ENCODE assay signal across 24 mouse cellular contexts in the genomic region with DNA sequence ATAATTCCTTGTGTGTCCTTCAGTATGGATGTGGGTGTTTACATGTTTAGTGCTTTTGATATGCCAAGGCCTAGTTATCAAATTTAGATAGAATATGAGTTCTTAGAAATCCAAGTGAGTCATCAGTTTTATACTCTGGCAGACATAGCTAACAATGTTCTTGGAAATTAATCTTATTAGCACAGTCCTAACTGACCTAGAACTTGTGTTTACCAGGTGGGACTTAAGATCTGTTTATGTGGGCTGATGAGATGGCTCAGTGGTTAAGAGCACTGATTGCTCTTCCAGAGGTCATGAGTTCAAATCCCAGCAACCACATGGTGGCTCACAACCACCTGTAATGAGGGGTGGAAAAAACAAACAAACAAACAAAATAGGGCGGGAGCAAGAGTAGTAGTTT. TPM values are rescaled to one million over a fixed set of nuclear protein-coding genes. Genes with fewer than 3 reads are reported as not detected.
DNase-seq lines count a peak whose midpoint lies in the region; ATAC-seq and TF ChIP-seq lines count a peak whose summit lies in the region.
"Had no signal": no experiment of that assay in that cellular context is flagged by ENCODE, and none has a peak within 500 bp of the region (broad histone marks: within the 10 kb centered on the region; RNA-seq: fewer than 3 reads in every experiment).

No protein-coding gene starts in this region.

- H3K4me1 ChIP-seq in liver, embryonic 13.5 days (replicated peaks) = peaks cover 45% of the 10 kb centered on the region
- peaks cover 4% of the 10 kb centered on the region for H3K4me1 ChIP-seq in liver, embryonic 11.5 days (replicated peaks; ENCODE audit: control insufficient read depth, insufficient read depth, low read length)
- peaks cover 2 to 7% of the 10 kb centered on the region in 2 experiments; a peak in 3 of 4 replicates for H3K4me1 ChIP-seq in MEL (ENCODE audit: control insufficient read depth in 1 of 2, insufficient read depth in 2 of 2, low read length in 2 of 2)
- peaks cover 3 to 12% of the 10 kb centered on the region in 2 experiments; a peak in 3 of 4 replicates for H3K4me1 ChIP-seq in liver, embryonic 14.5 days (replicated peaks; ENCODE audit: control insufficient read depth in 2 of 2, insufficient read depth in 2 of 2, low read length in 1 of 2)

- H3K36me3 ChIP-seq in liver, embryonic 13.5 days = peaks cover 34% of the 10 kb centered on the region
- peaks cover 7% of the 10 kb centered on the region; the same call in 1 of the 2 replicates for H3K36me3 ChIP-seq in liver, embryonic 11.5 days (ENCODE audit: control insufficient read depth, insufficient read depth, low read length)
- peaks cover 4 to 31% of the 10 kb centered on the region in 2 experiments; a peak in 3 of 4 replicates for H3K36me3 ChIP-seq in MEL (ENCODE audit: control insufficient read depth in 1 of 2, insufficient read depth in 2 of 2, low read length in 2 of 2)
- H3K36me3 ChIP-seq in liver, embryonic 14.5 days (replicated peaks; ENCODE audit: control insufficient read depth, insufficient read depth, low read depth) = peaks cover 8% of the 10 kb centered on the region

- H3K4me3 ChIP-seq in liver, embryonic 13.5 days (replicated peaks) = no peak overlapping the region
- no peak overlapping the region for H3K4me3 ChIP-seq in liver, embryonic 11.5 days (ENCODE audit: low read depth, low read length)
- H3K4me3 ChIP-seq in MEL (ENCODE audit: control insufficient read depth in 1 of 2, insufficient read depth in 1 of 2, low read depth in 2 of 2, low read length in 2 of 2) = no peak overlapping the region
- no peak overlapping the region for H3K4me3 ChIP-seq in liver, embryonic 14.5 days (ENCODE audit: insufficient read depth in 1 of 2, low read depth in 2 of 2, low read length in 2 of 2)
- H3K4me3 ChIP-seq: embryonic facial prominence, embryonic 12.5 days; embryonic facial prominence, embryonic 15.5 days; forebrain, embryonic 12.5 days; forebrain, embryonic 15.5 days; heart, embryonic 12.5 days; heart, embryonic 15.5 days; hindbrain, embryonic 10.5 days; hindbrain, embryonic 13.5 days had no signal

- no peaks in the 10 kb centered on the region for H3K27me3 ChIP-seq in liver, embryonic 13.5 days
- no peaks in the 10 kb centered on the region for H3K27me3 ChIP-seq in liver, embryonic 11.5 days (replicated peaks; ENCODE audit: control insufficient read depth, insufficient read depth, low read length)
- no peaks in the 10 kb centered on the region for H3K27me3 ChIP-seq in MEL (ENCODE audit: control insufficient read depth in 1 of 2, insufficient read depth in 2 of 2, low read length in 2 of 2)
- H3K27me3 ChIP-seq in liver, embryonic 14.5 days (ENCODE audit: control insufficient read depth, insufficient read depth, low read length) = no peaks in the 10 kb centered on the region
- H3K27me3 ChIP-seq: embryonic facial prominence, embryonic 12.5 days; embryonic facial prominence, embryonic 15.5 days; forebrain, embryonic 12.5 days; forebrain, embryonic 15.5 days; heart, embryonic 12.5 days; heart, embryonic 15.5 days; hindbrain, embryonic 13.5 days had no signal

- no peak overlapping the region for H3K9ac ChIP-seq in liver, embryonic 13.5 days
- H3K9ac ChIP-seq in liver, embryonic 11.5 days (ENCODE audit: low read depth, low read length) = no peak overlapping the region
- no peak overlapping the region for H3K9ac ChIP-seq in MEL (ENCODE audit: control insufficient read depth, low read depth, low read length, poor library complexity, severe bottlenecking)
- H3K9ac ChIP-seq in liver, embryonic 14.5 days (replicated peaks) = no peak overlapping the region
- H3K9ac ChIP-seq: embryonic facial prominence, embryonic 12.5 days; embryonic facial prominence, embryonic 15.5 days; forebrain, embryonic 12.5 days; forebrain, embryonic 15.5 days; heart, embryonic 12.5 days; heart, embryonic 15.5 days; hindbrain, embryonic 13.5 days had no signal

- peaks cover 23% of the 10 kb centered on the region for H3K79me2 ChIP-seq in MEL (ENCODE audit: control insufficient read depth, insufficient read depth, low read length, poor library complexity)

- TF ChIP-seq EP300 in MEL (IDR thresholded peaks at IDR 0.05; ENCODE audit: low read depth in 1 of 2, low read length in 2 of 2) = peak in 1 of 2 experiments; percentile 76; a peak in 2 of 4 replicates
- TF ChIP-seq EP300 in liver, embryonic 14.5 days (IDR thresholded peaks at IDR 0.05; ENCODE audit: low read depth) = peak; percentile 35

- DNase-seq in liver, embryonic 13.5 days = no peak
- DNase-seq in liver, embryonic 11.5 days (ENCODE audit: low spot score) = no peak
- DNase-seq in MEL (ENCODE audit: low read depth, low spot score) = peak; percentile 67
- peak in 1 of 3 experiments; percentile 69 for DNase-seq in liver, embryonic 14.5 days (ENCODE audit: low read depth in 3 of 3, low spot score in 3 of 3)
- DNase-seq in ovary, adult 18-20 months (ENCODE audit: low spot score) = no peak
- DNase-seq: adrenal gland, adult 8-10 months; B cell, adult 2 months; cerebellum, adult 11 months; cerebellum, adult 2 months; cerebellum, adult 9-11 months; cerebellum, postnatal 25 days; heart, postnatal 10 days; heart, postnatal 36 days had no signal

- H3K27ac ChIP-seq in liver, embryonic 13.5 days = peak overlapping the region; percentile 58; the same call in 1 of the 2 replicates
- H3K27ac ChIP-seq in liver, embryonic 11.5 days (ENCODE audit: low read depth, low read length) = no peak overlapping the region
- peak overlapping the region; percentile 10; the same call in 1 of the 2 replicates for H3K27ac ChIP-seq in MEL (ENCODE audit: control insufficient read depth, low read depth, low read length)
- H3K27ac ChIP-seq in liver, embryonic 14.5 days = no peak overlapping the region
- H3K27ac ChIP-seq: embryonic facial prominence, embryonic 12.5 days; embryonic facial prominence, embryonic 15.5 days; forebrain, embryonic 12.5 days; forebrain, embryonic 15.5 days; heart, embryonic 15.5 days; hindbrain, embryonic 10.5 days; hindbrain, embryonic 13.5 days had no signal

- H3K4me2 ChIP-seq in liver, embryonic 13.5 days = no peak overlapping the region
- H3K4me2 ChIP-seq in liver, embryonic 11.5 days = no peak overlapping the region
- no peak overlapping the region for H3K4me2 ChIP-seq in liver, embryonic 14.5 days (ENCODE audit: low read depth)
- H3K4me2 ChIP-seq: embryonic facial prominence, embryonic 12.5 days; embryonic facial prominence, embryonic 15.5 days; forebrain, embryonic 12.5 days; forebrain, embryonic 15.5 days; heart, embryonic 12.5 days; heart, embryonic 15.5 days; hindbrain, embryonic 13.5 days had no signal

- no peaks in the 10 kb centered on the region for H3K9me3 ChIP-seq in liver, embryonic 13.5 days (replicated peaks)
- H3K9me3 ChIP-seq in liver, embryonic 11.5 days (ENCODE audit: control insufficient read depth, low read length) = no peaks in the 10 kb centered on the region
- no peaks in the 10 kb centered on the region for H3K9me3 ChIP-seq in MEL (replicated peaks; ENCODE audit: insufficient read depth, low read length)
- H3K9me3 ChIP-seq in liver, embryonic 14.5 days (ENCODE audit: control insufficient read depth, low read length) = no peaks in the 10 kb centered on the region
- H3K9me3 ChIP-seq: embryonic facial prominence, embryonic 12.5 days; embryonic facial prominence, embryonic 15.5 days; forebrain, embryonic 12.5 days; forebrain, embryonic 15.5 days; heart, embryonic 12.5 days; heart, embryonic 15.5 days; hindbrain, embryonic 10.5 days; hindbrain, embryonic 13.5 days had no signal

- WGBS in liver, embryonic 13.5 days (ENCODE audit: insufficient replicate concordance) = 38% methylated on average over 1 of the region's 1 CpGs
- WGBS in liver, embryonic 11.5 days = 76% methylated on average over 1 of the region's 1 CpGs
- 34% methylated on average over 1 of the region's 1 CpGs for WGBS in liver, embryonic 14.5 days (ENCODE audit: insufficient replicate concordance)

- no peak for ATAC-seq in liver, embryonic 13.5 days (ENCODE audit: low read depth)
- ATAC-seq in liver, embryonic 11.5 days (replicated peaks; ENCODE audit: low FRiP score) = no peak
- ATAC-seq in liver, embryonic 14.5 days (ENCODE audit: insufficient read depth) = no peak
- no peak for ATAC-seq in erythroid progenitor cell, adult 5-6 weeks (replicated peaks; ENCODE audit: low FRiP score, poor library complexity, severe bottlenecking)
- ATAC-seq: activated CD4-positive, CD25-positive, alpha-beta regulatory T cell, adult 4 months; forebrain, embryonic 15.5 days; hindbrain, embryonic 16.5 days had no signal

- TF ChIP-seq CTCF in MEL (IDR thresholded peaks at IDR 0.05 in 2 of 3, conservative IDR thresholded peaks at IDR 0.05 in 1 of 3; ENCODE audit: control insufficient read depth in 1 of 3, insufficient read depth in 1 of 3, low read depth in 2 of 3, low read length in 3 of 3, poor library complexity in 1 of 3, severe bottlenecking in 1 of 3) = no peak
- TF ChIP-seq CTCF in liver, embryonic 14.5 days (IDR thresholded peaks at IDR 0.05; ENCODE audit: low read depth) = no peak

- no peak for TF ChIP-seq POLR2A in MEL (IDR thresholded peaks at IDR 0.05; ENCODE audit: control insufficient read depth in 1 of 2, insufficient read depth in 1 of 2, low read depth in 1 of 2, low read length in 2 of 2, poor library complexity in 1 of 2)

- no peak for TF ChIP-seq RAD21 in MEL (IDR thresholded peaks at IDR 0.05; ENCODE audit: low read depth, low read length)

RNA-seq across cellular contexts. Expression of a gene that starts 4.4 kb away (rescaled TPM):
- 478 and 596 TPM in 2 replicates for polyA plus RNA-seq in liver, embryonic 13.5 days (2015; fragmentation: Nextera tagmentation; extraction: Ambion mirVana)
- 809 and 855 TPM in 2 replicates for polyA plus RNA-seq in liver, embryonic 11.5 days (2014; fragmentation: Nextera tagmentation; extraction: Ambion mirVana)
- 775 and 808 TPM in 2 replicates for total RNA-seq in MEL (2012; rRNA removed)
- 100 to 1,000 TPM; 306 to 885 TPM for polyA plus RNA-seq in MEL (2012; ENCODE audit: insufficient read depth in 1 of 2, insufficient read length in 2 of 2, low read depth in 1 of 2, low replicate concordance in 2 of 2, missing spikeins in 1 of 2)
- polyA plus RNA-seq in liver, embryonic 14.5 days (2012; rRNA removed) = 73.8 and 163 TPM in 2 replicates
- polyA plus RNA-seq in liver, embryonic 14.5 days (2014; fragmentation: Nextera tagmentation; extraction: Ambion mirVana) = 241 and 264 TPM in 2 replicates
- total RNA-seq in erythroid progenitor cell, adult 5-6 weeks (2015; ENCODE audit: low replicate concordance) = 21.3 and 49.9 TPM in 2 replicates
- total RNA-seq in erythroid progenitor cell, adult 5-6 weeks (2017; ENCODE audit: low replicate concordance) = 35.6 and 60.8 TPM in 2 replicates

RNA-seq across cellular contexts. Expression of a gene that starts 4.5 kb away (rescaled TPM):
- polyA plus RNA-seq in liver, embryonic 13.5 days (2015; fragmentation: Nextera tagmentation; extraction: Ambion mirVana) = 600 and 712 TPM in 2 replicates
- polyA plus RNA-seq in liver, embryonic 11.5 days (2014; fragmentation: Nextera tagmentation; extraction: Ambion mirVana) = 894 and 968 TPM in 2 replicates
- total RNA-seq in MEL (2012; rRNA removed) = 883 and 942 TPM in 2 replicates
- 100 to 1,000 TPM in 1 of 2 experiments, not detected in 1; 752 TPM for polyA plus RNA-seq in MEL (2012; ENCODE audit: insufficient read depth in 1 of 2, insufficient read length in 2 of 2, low read depth in 1 of 2, low replicate concordance in 2 of 2, missing spikeins in 1 of 2)
- 148 and 306 TPM in 2 replicates for polyA plus RNA-seq in liver, embryonic 14.5 days (2012; rRNA removed)
- polyA plus RNA-seq in liver, embryonic 14.5 days (2014; fragmentation: Nextera tagmentation; extraction: Ambion mirVana) = 396 and 414 TPM in 2 replicates
- 63.4 and 84.3 TPM in 2 replicates for total RNA-seq in erythroid progenitor cell, adult 5-6 weeks (2015; ENCODE audit: low replicate concordance)
- 40.1 and 54.0 TPM in 2 replicates for total RNA-seq in erythroid progenitor cell, adult 5-6 weeks (2017; ENCODE audit: low replicate concordance)

RNA-seq across cellular contexts. Expression of a gene that starts 38.6 kb away (rescaled TPM):
- 45.0 and 58.2 TPM in 2 replicates for polyA plus RNA-seq in liver, embryonic 13.5 days (2015; fragmentation: Nextera tagmentation; extraction: Ambion mirVana)
- polyA plus RNA-seq in liver, embryonic 11.5 days (2014; fragmentation: Nextera tagmentation; extraction: Ambion mirVana) = 82.1 and 94.4 TPM in 2 replicates
- 20.7 and 22.0 TPM in 2 replicates for total RNA-seq in MEL (2012; rRNA removed)
- polyA plus RNA-seq in MEL (2012; ENCODE audit: insufficient read depth in 1 of 2, insufficient read length in 2 of 2, low read depth in 1 of 2, low replicate concordance in 2 of 2, missing spikeins in 1 of 2) = 10 to 100 TPM; 26.6 to 62.1 TPM
- 7.3 and 10.8 TPM in 2 replicates for polyA plus RNA-seq in liver, embryonic 14.5 days (2012; rRNA removed)
- 36.0 and 38.0 TPM in 2 replicates for polyA plus RNA-seq in liver, embryonic 14.5 days (2014; fragmentation: Nextera tagmentation; extraction: Ambion mirVana)
- total RNA-seq in erythroid progenitor cell, adult 5-6 weeks (2015; ENCODE audit: low replicate concordance) = 31.9 and 42.2 TPM in 2 replicates
- 46.0 and 70.0 TPM in 2 replicates for total RNA-seq in erythroid progenitor cell, adult 5-6 weeks (2017; ENCODE audit: low replicate concordance)

RNA-seq across cellular contexts. Expression of a gene that starts 39.9 kb away (rescaled TPM):
- 17.6 and 20.6 TPM in 2 replicates for polyA plus RNA-seq in liver, embryonic 13.5 days (2015; fragmentation: Nextera tagmentation; extraction: Ambion mirVana)
- polyA plus RNA-seq in liver, embryonic 11.5 days (2014; fragmentation: Nextera tagmentation; extraction: Ambion mirVana) = 21.1 and 22.2 TPM in 2 replicates
- 9.0 and 13.4 TPM in 2 replicates for total RNA-seq in MEL (2012; rRNA removed)
- polyA plus RNA-seq in MEL (2012; ENCODE audit: insufficient read depth in 1 of 2, insufficient read length in 2 of 2, low read depth in 1 of 2, low replicate concordance in 2 of 2, missing spikeins in 1 of 2) = 10 to 100 TPM in 1 of 2 experiments, 1 to 10 TPM in 1; 9.8 to 84.6 TPM
- polyA plus RNA-seq in liver, embryonic 14.5 days (2012; rRNA removed) = 6.3 and 8.6 TPM in 2 replicates
- 15.4 and 16.4 TPM in 2 replicates for polyA plus RNA-seq in liver, embryonic 14.5 days (2014; fragmentation: Nextera tagmentation; extraction: Ambion mirVana)
- 12.6 and 21.0 TPM in 2 replicates for total RNA-seq in erythroid progenitor cell, adult 5-6 weeks (2015; ENCODE audit: low replicate concordance)
- total RNA-seq in erythroid progenitor cell, adult 5-6 weeks (2017; ENCODE audit: low replicate concordance) = 10.1 and 26.6 TPM in 2 replicates

Comparison
In these comparisons a context has a peak if more than half of its experiments do, and no peak if none do; other contexts are left out.
1. H3K27ac ChIP-seq: peak in liver, embryonic 13.5 days (single experiment) and MEL (single experiment); none in liver, embryonic 11.5 days (single experiment) and liver, embryonic 14.5 days (single experiment).